Mouse (Mus musculus): ENCODE measurements around the gene Kat2a.

DNA sequence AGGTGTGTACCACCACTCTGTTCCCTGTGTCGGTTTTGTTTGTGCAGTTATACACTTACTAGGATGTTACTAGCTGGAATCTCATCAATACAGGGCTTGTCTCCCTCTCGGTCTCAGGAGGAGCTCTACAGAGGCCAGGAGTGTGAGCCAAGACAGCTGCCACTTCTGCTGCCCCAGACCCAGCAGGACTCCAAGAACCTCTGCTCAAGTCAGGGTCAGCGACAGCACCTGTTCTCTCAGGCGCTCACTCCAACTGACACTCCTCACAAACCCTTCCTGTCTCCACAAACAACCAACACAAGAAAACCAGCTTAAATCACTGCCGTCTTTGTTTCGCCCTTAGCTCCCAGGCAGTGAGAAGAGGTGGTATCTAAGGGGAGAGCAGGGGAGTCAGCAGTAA is 16.3 kb upstream of the Kat2a start:
- peak; percentile 40 for TF ChIP-seq TCF12 (IDR thresholded peaks at IDR 0.05; ENCODE audit: insufficient read depth, poor library complexity, severe bottlenecking)
- TF ChIP-seq POLR2A (IDR thresholded peaks at IDR 0.05; ENCODE audit: insufficient read length, low read depth) = no peak
- TF ChIP-seq USF1 (IDR thresholded peaks at IDR 0.05; ENCODE audit: low read depth) = no peak
- no peak for TF ChIP-seq POLR2AphosphoS2 (IDR thresholded peaks at IDR 0.05; ENCODE audit: insufficient read length, low read depth)
- TF ChIP-seq E2F4 (IDR thresholded peaks at IDR 0.05; ENCODE audit: insufficient read depth) = no peak

All from myocyte (in vitro differentiated cells).